Mouse (Mus musculus) heart, adult 2 months (tissue): ENCODE results near the gene Mkln1.

Experiments used
- CTCF ChIP-seq: fragments of 200-600 bp; IDR thresholded peaks from 2 replicates; pipeline ENCODE4 v1.8.1; 2022; ENCODE audit warnings: antibody characterized with exemption, mild to moderate bottlenecking, moderate library complexity
- EP300 ChIP-seq: fragments of 200-500 bp; IDR thresholded peaks from 2 replicates; pipeline ENCODE4 v1.6.1; 2011; ENCODE audit warnings: low read depth, low read length, control low read depth; ENCODE audit not compliant: insufficient read depth

DNA sequence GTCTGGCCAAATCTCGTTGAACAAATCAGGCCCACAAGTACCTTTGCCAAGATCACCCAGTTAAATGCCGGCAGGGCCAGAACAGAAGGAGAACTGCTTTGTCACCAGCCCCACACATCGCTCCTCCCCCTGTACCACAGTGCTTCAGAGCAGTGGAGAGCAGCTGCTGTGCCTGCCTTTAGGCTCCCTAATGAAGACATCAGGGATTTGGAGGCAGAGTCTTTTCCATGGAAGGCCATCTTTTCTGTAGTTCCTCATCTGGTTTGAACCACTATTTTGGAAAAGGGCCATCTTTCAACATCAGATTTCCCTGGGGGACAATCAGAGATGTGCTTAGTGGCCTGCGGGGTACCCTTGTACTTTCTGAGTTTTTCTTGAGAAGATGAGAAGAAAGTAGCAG, 41.2 kb upstream of the Mkln1 start:
- TF ChIP-seq CTCF (no peak), EP300 (no peak)
